Mouse (Mus musculus): ENCODE results near the gene Smarcad1. TPM values are rescaled to one million over a fixed set of nuclear protein-coding genes. Genes with fewer than 3 reads are reported as not detected.

Gene Smarcad1
- polyA plus RNA-seq, 1 experiment, result 13.9 TPM

DNA sequence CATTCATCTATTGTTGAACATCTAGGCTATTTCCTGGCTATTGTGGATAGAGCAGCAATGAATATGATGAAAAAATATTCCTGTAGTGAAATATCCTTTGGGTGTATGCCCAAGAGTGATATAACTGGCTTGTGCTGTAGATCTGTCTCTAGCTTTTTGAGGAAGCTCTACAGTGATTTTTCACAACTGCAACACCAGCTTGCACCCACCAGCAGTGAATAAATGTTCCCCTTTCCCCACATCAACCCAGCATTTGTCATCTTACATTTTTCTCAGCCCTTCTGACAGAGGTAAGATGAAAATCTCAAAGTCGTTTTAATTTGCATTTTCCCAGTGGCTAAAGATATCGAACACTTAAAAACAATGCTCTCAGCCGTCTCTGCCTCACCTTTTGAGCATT lies 111.2 kb downstream of the Smarcad1 start:
- Histone ChIP-seq H3K27me3 (replicated peaks; ENCODE audit: control insufficient read depth, insufficient read depth, low read length) (no peaks in the 10 kb centered on the region; the same call in 1 of the 2 replicates), H3K4me3 (ENCODE audit: insufficient read depth, low read depth, low read length) (no peak overlapping the region), H3K27ac (ENCODE audit: insufficient read depth, low read depth, low read length) (no peak overlapping the region), H3K36me3 (ENCODE audit: control insufficient read depth, insufficient read depth, low read length) (no peaks in the 10 kb centered on the region), H3K4me1 (ENCODE audit: control insufficient read depth, insufficient read depth, low read length) (no peaks in the 10 kb centered on the region)
- TF ChIP-seq POLR2A (IDR thresholded peaks at IDR 0.05; ENCODE audit: low read depth, low read length), result no peak
- no peak for TF ChIP-seq CTCF (conservative IDR thresholded peaks at IDR 0.05; ENCODE audit: insufficient read depth, insufficient read length, low read depth, low read length)
- DNase-seq, result no peak
- WGBS, result 61% methylated on average over 3 of the region's 3 CpGs

GRCm38 (mm10) chr6:65157042-65157441 lies 114.7 kb downstream of the Smarcad1 start:
- WGBS, result 93% methylated on average over 4 of the region's 4 CpGs
- Histone ChIP-seq H3K27ac (ENCODE audit: insufficient read depth, low read depth, low read length) (no peak overlapping the region), H3K27me3 (replicated peaks; ENCODE audit: control insufficient read depth, insufficient read depth, low read length) (no peaks in the 10 kb centered on the region; the same call in 1 of the 2 replicates), H3K4me3 (ENCODE audit: insufficient read depth, low read depth, low read length) (no peak overlapping the region), H3K4me1 (ENCODE audit: control insufficient read depth, insufficient read depth, low read length) (no peaks in the 10 kb centered on the region), H3K36me3 (ENCODE audit: control insufficient read depth, insufficient read depth, low read length) (no peaks in the 10 kb centered on the region)
- TF ChIP-seq POLR2A (IDR thresholded peaks at IDR 0.05; ENCODE audit: low read depth, low read length), result no peak
- no peak for TF ChIP-seq CTCF (conservative IDR thresholded peaks at IDR 0.05; ENCODE audit: insufficient read depth, insufficient read length, low read depth, low read length)
- DNase-seq, result no peak

GRCm38 (mm10) chr6:65159381-65159942 lies 117.1 kb downstream of the Smarcad1 start:
- 79% methylated on average over 4 of the region's 4 CpGs for WGBS

GRCm38 (mm10) chr6:65164137-65164536 lies 121.8 kb downstream of the Smarcad1 start:
- DNase-seq, result no peak
- no peaks in the 10 kb centered on the region; the same call in 1 of the 2 replicates for H3K27me3 ChIP-seq (replicated peaks; ENCODE audit: control insufficient read depth, insufficient read depth, low read length)
- H3K4me3 ChIP-seq (ENCODE audit: insufficient read depth, low read depth, low read length), result no peak overlapping the region
- H3K4me1 ChIP-seq (ENCODE audit: control insufficient read depth, insufficient read depth, low read length), result no peaks in the 10 kb centered on the region
- no peaks in the 10 kb centered on the region for H3K36me3 ChIP-seq (ENCODE audit: control insufficient read depth, insufficient read depth, low read length)
- WGBS, result 74% methylated on average over 6 of the region's 6 CpGs
- TF ChIP-seq CTCF (conservative IDR thresholded peaks at IDR 0.05; ENCODE audit: insufficient read depth, insufficient read length, low read depth, low read length) (no peak), POLR2A (IDR thresholded peaks at IDR 0.05; ENCODE audit: low read depth, low read length) (no peak)
- no peak overlapping the region for H3K27ac ChIP-seq (ENCODE audit: insufficient read depth, low read depth, low read length)

More at GRCm38 (mm10) chr6:65159381-65159942, 117.1 kb downstream of the Smarcad1 start:
- H3K27me3 ChIP-seq (replicated peaks; ENCODE audit: control insufficient read depth, insufficient read depth, low read length), result no peaks in the 10 kb centered on the region; the same call in 1 of the 2 replicates
- no peaks in the 10 kb centered on the region for H3K36me3 ChIP-seq (ENCODE audit: control insufficient read depth, insufficient read depth, low read length)
- H3K4me3 ChIP-seq (ENCODE audit: insufficient read depth, low read depth, low read length), result no peak overlapping the region
- H3K4me1 ChIP-seq (ENCODE audit: control insufficient read depth, insufficient read depth, low read length), result no peaks in the 10 kb centered on the region
- no peak for DNase-seq
- TF ChIP-seq POLR2A (IDR thresholded peaks at IDR 0.05; ENCODE audit: low read depth, low read length) (no peak), CTCF (conservative IDR thresholded peaks at IDR 0.05; ENCODE audit: insufficient read depth, insufficient read length, low read depth, low read length) (no peak)
- no peak overlapping the region for H3K27ac ChIP-seq (ENCODE audit: insufficient read depth, low read depth, low read length)

DNA sequence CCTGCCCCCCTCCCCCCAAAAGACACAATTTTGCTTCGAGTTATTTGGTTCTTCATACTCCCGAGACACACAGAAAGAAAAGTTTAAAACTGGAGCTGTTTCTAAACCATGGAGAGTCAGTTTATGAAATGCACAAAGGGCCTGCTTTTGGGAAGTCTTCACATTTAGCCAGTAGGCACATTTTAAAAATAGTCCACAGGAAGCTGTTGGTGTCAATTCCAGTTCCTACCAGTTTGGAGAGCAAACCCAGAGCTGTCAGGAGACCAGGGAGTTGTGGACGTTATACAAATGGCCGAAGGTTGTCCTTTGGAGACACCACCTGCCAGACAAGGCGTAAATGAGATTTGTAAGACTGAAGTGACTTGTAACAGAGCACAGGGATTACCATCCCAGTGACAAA lies 122.6 kb downstream of the Smarcad1 start:
- TF ChIP-seq CTCF (conservative IDR thresholded peaks at IDR 0.05; ENCODE audit: insufficient read depth, insufficient read length, low read depth, low read length), result no peak
- TF ChIP-seq POLR2A (IDR thresholded peaks at IDR 0.05; ENCODE audit: low read depth, low read length), result no peak
- Histone ChIP-seq H3K27ac (ENCODE audit: insufficient read depth, low read depth, low read length) (no peak overlapping the region), H3K4me1 (ENCODE audit: control insufficient read depth, insufficient read depth, low read length) (no peaks in the 10 kb centered on the region), H3K27me3 (replicated peaks; ENCODE audit: control insufficient read depth, insufficient read depth, low read length) (no peaks in the 10 kb centered on the region; the same call in 1 of the 2 replicates), H3K4me3 (ENCODE audit: insufficient read depth, low read depth, low read length) (no peak overlapping the region), H3K36me3 (ENCODE audit: control insufficient read depth, insufficient read depth, low read length) (no peaks in the 10 kb centered on the region)
- 38% methylated on average over 5 of the region's 5 CpGs for WGBS
- no peak for DNase-seq

Other genes starting within 250 kb of the Smarcad1 start
- 0.34 and 0.83 TPM in 2 replicates for gene Hpgds, start 102.3 kb downstream of the Smarcad1 start, polyA plus RNA-seq (2012; rRNA removed)

All from kidney, adult 2 months (tissue).